ENCODE assay signal across 24 mouse cellular contexts in the genomic region with DNA sequence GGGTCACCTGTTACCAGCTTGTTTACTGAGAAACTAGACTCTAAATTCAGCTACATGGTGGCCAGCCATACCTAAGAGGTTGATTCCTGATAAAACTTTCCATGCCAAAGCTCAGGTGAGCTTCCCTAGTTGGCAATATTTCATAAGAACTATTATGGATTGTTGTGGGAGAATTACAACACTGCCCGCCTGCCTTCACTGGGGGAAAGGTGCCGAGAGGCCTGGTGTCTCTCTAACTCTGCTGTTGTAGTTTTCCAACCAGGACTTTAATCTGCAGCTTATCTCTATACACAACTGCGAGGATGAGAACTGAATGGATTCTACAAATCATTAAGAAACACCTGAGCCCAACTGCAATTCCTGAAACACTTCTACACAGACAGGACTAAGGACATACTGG. TPM values are rescaled to one million over a fixed set of nuclear protein-coding genes. Genes with fewer than 3 reads are reported as not detected.
DNase-seq lines count a peak whose midpoint lies in the region; ATAC-seq and TF ChIP-seq lines count a peak whose summit lies in the region.
"Had no signal": no experiment of that assay in that cellular context is flagged by ENCODE, and none has a peak within 500 bp of the region (broad histone marks: within the 10 kb centered on the region; RNA-seq: fewer than 3 reads in every experiment).

No protein-coding gene starts in this region.

- WGBS in liver, embryonic 15.5 days (ENCODE audit: insufficient replicate concordance): 58% methylated on average over 3 of the region's 3 CpGs
- 67% methylated on average over 3 of the region's 3 CpGs for WGBS in liver, embryonic 12.5 days (ENCODE audit: insufficient replicate concordance)
- WGBS in liver, postnatal 0 days (ENCODE audit: insufficient replicate concordance): 60% methylated on average over 3 of the region's 3 CpGs
- WGBS in hindbrain, embryonic 14.5 days: 98% methylated on average over 3 of the region's 3 CpGs

- H3K4me1 ChIP-seq in liver, embryonic 15.5 days (replicated peaks): peaks cover 22% of the 10 kb centered on the region
- peaks cover 28% of the 10 kb centered on the region for H3K4me1 ChIP-seq in liver, embryonic 12.5 days
- peaks cover 29% of the 10 kb centered on the region for H3K4me1 ChIP-seq in liver, postnatal 0 days (ENCODE audit: insufficient read depth)
- H3K4me1 ChIP-seq in hindbrain, embryonic 14.5 days (replicated peaks; ENCODE audit: control insufficient read depth, insufficient read depth, low read length): no peaks in the 10 kb centered on the region
- H3K4me1 ChIP-seq: forebrain, embryonic 15.5 days had no signal

- no peaks in the 10 kb centered on the region for H3K27me3 ChIP-seq in liver, embryonic 15.5 days
- H3K27me3 ChIP-seq in liver, embryonic 12.5 days (replicated peaks): no peaks in the 10 kb centered on the region
- H3K27me3 ChIP-seq in liver, postnatal 0 days (ENCODE audit: insufficient read depth, low read length): no peaks in the 10 kb centered on the region
- no peaks in the 10 kb centered on the region for H3K27me3 ChIP-seq in hindbrain, embryonic 14.5 days (ENCODE audit: control insufficient read depth, insufficient read depth, low read length)
- H3K27me3 ChIP-seq: embryonic facial prominence, embryonic 12.5 days; forebrain, embryonic 15.5 days; heart, embryonic 12.5 days; neural tube, embryonic 15.5 days; Patski had no signal

- no peak overlapping the region for H3K4me2 ChIP-seq in liver, embryonic 15.5 days
- H3K4me2 ChIP-seq in liver, embryonic 12.5 days: no peak overlapping the region
- no peak overlapping the region for H3K4me2 ChIP-seq in liver, postnatal 0 days (ENCODE audit: low read depth, low read length)
- no peak overlapping the region for H3K4me2 ChIP-seq in hindbrain, embryonic 14.5 days (replicated peaks)
- H3K4me2 ChIP-seq: embryonic facial prominence, embryonic 12.5 days; forebrain, embryonic 15.5 days; heart, embryonic 12.5 days; neural tube, embryonic 15.5 days had no signal

- peak overlapping the region; percentile 34 for H3K27ac ChIP-seq in liver, embryonic 15.5 days (replicated peaks)
- no peak overlapping the region for H3K27ac ChIP-seq in liver, embryonic 12.5 days
- peak overlapping the region; percentile 95 for H3K27ac ChIP-seq in liver, postnatal 0 days (ENCODE audit: low read depth)
- H3K27ac ChIP-seq in hindbrain, embryonic 14.5 days: no peak overlapping the region
- H3K27ac ChIP-seq: embryonic facial prominence, embryonic 12.5 days; forebrain, embryonic 10.5 days; forebrain, embryonic 15.5 days; heart, adult 2 months; liver, embryonic 14.5 days; neural tube, embryonic 15.5 days had no signal

- TF ChIP-seq EP300 in liver, postnatal 0 days (IDR thresholded peaks at IDR 0.05; ENCODE audit: low read depth): peak; percentile 76

- H3K9me3 ChIP-seq in liver, embryonic 15.5 days (replicated peaks): no peaks in the 10 kb centered on the region
- H3K9me3 ChIP-seq in liver, embryonic 12.5 days (replicated peaks): no peaks in the 10 kb centered on the region
- H3K9me3 ChIP-seq in liver, postnatal 0 days (ENCODE audit: low read length): no peaks in the 10 kb centered on the region
- H3K9me3 ChIP-seq in hindbrain, embryonic 14.5 days (ENCODE audit: control insufficient read depth, low read length): no peaks in the 10 kb centered on the region
- H3K9me3 ChIP-seq: embryonic facial prominence, embryonic 12.5 days; forebrain, embryonic 10.5 days; forebrain, embryonic 15.5 days; heart, embryonic 12.5 days; neural tube, embryonic 15.5 days had no signal

- H3K4me3 ChIP-seq in liver, embryonic 15.5 days (replicated peaks): no peak overlapping the region
- H3K4me3 ChIP-seq in liver, embryonic 12.5 days: no peak overlapping the region
- H3K4me3 ChIP-seq in liver, postnatal 0 days (ENCODE audit: low read depth, low read length): no peak overlapping the region
- no peak overlapping the region for H3K4me3 ChIP-seq in hindbrain, embryonic 14.5 days (replicated peaks; ENCODE audit: low read length)
- H3K4me3 ChIP-seq: embryonic facial prominence, embryonic 12.5 days; forebrain, embryonic 10.5 days; forebrain, embryonic 15.5 days; heart, adult 2 months; heart, embryonic 12.5 days; neural tube, embryonic 15.5 days had no signal

- ATAC-seq in liver, embryonic 15.5 days (ENCODE audit: insufficient read depth): 0 out of 2 replicates have a peak, but pooled peaks have one; percentile 38
- ATAC-seq in liver, embryonic 12.5 days: no peak
- peak; percentile 86 for ATAC-seq in liver, postnatal 0 days
- no peak for ATAC-seq in hindbrain, embryonic 14.5 days (ENCODE audit: low FRiP score)
- ATAC-seq: forebrain, embryonic 15.5 days; hindbrain, embryonic 16.5 days; Patski had no signal

- peak; percentile 84 for DNase-seq in gonadal fat pad, adult 2 months (ENCODE audit: low read depth)
- peak; percentile 33 for DNase-seq in liver, postnatal 0 days
- no peak for DNase-seq in spleen, adult 18-20 months
- no peak for DNase-seq in thymus, postnatal 4 days
- no peak for DNase-seq in hindbrain, embryonic 14.5 days (ENCODE audit: low spot score)
- DNase-seq: adrenal gland, postnatal 14 days; cerebellum, adult 8-10 months; cerebellum, postnatal 25 days; gastrocnemius, postnatal 25 days; heart, adult 2 months; midbrain, embryonic 14.5 days; right cerebral cortex, postnatal 25 days; thymus, adult 2 months; thymus, postnatal 36 days had no signal

- TF ChIP-seq CTCF in liver, postnatal 0 days (IDR thresholded peaks at IDR 0.05; ENCODE audit: low read depth): no peak

- no peak overlapping the region for H3K9ac ChIP-seq in liver, embryonic 15.5 days
- no peak overlapping the region for H3K9ac ChIP-seq in liver, embryonic 12.5 days
- no peak overlapping the region for H3K9ac ChIP-seq in liver, postnatal 0 days (replicated peaks)
- no peak overlapping the region for H3K9ac ChIP-seq in hindbrain, embryonic 14.5 days
- H3K9ac ChIP-seq: embryonic facial prominence, embryonic 12.5 days; forebrain, embryonic 15.5 days; heart, embryonic 12.5 days; liver, embryonic 14.5 days; neural tube, embryonic 15.5 days had no signal

- no peaks in the 10 kb centered on the region for H3K36me3 ChIP-seq in liver, embryonic 15.5 days (replicated peaks)
- H3K36me3 ChIP-seq in liver, embryonic 12.5 days: peaks cover 7% of the 10 kb centered on the region; the same call in 1 of the 2 replicates
- H3K36me3 ChIP-seq in liver, postnatal 0 days (replicated peaks; ENCODE audit: insufficient read depth, low read length): peaks cover 13% of the 10 kb centered on the region
- H3K36me3 ChIP-seq in hindbrain, embryonic 14.5 days (replicated peaks; ENCODE audit: control insufficient read depth, insufficient read depth): peaks cover 57% of the 10 kb centered on the region

RNA-seq across cellular contexts. Expression of gene Slc23a2, which starts 52.2 kb away (rescaled TPM):
- 3.0 and 3.7 TPM in 2 replicates for polyA plus RNA-seq in liver, embryonic 15.5 days (2015; fragmentation: Nextera tagmentation; extraction: Ambion mirVana)
- 3.0 and 5.1 TPM in 2 replicates for polyA plus RNA-seq in liver, embryonic 12.5 days (2016; fragmentation: Nextera tagmentation; extraction: Ambion mirVana)
- 17.5 and 17.8 TPM in 2 replicates for polyA plus RNA-seq in gonadal fat pad, adult 2 months (2012; rRNA removed)
- 9.1 and 10.3 TPM in 2 replicates for polyA plus RNA-seq in liver, postnatal 0 days (2015; fragmentation: Nextera tagmentation; extraction: Ambion mirVana)
- polyA plus RNA-seq in hindbrain, embryonic 14.5 days (2014; fragmentation: Nextera tagmentation; extraction: Ambion mirVana): 44.6 and 49.8 TPM in 2 replicates

Comparison
In these comparisons a context has a peak if more than half of its experiments do, and no peak if none do; other contexts are left out.
1. ATAC-seq: peak in liver, embryonic 15.5 days (single experiment) and liver, postnatal 0 days (single experiment); none in liver, embryonic 12.5 days (single experiment) and hindbrain, embryonic 14.5 days (single experiment).
2. H3K27ac ChIP-seq: peak in liver, embryonic 15.5 days (single experiment) and liver, postnatal 0 days (single experiment); none in liver, embryonic 12.5 days (single experiment) and hindbrain, embryonic 14.5 days (single experiment).
3. DNase-seq: peak in gonadal fat pad, adult 2 months (single experiment) and liver, postnatal 0 days (single experiment); none in spleen, adult 18-20 months (0 of 2), thymus, postnatal 4 days (single experiment) and hindbrain, embryonic 14.5 days (single experiment).